Mouse (Mus musculus): ENCODE results near the gene 1700122O11Rik.
A peak's percentile ranks its signal among the peaks of the same experiment; 100 is the strongest.

The 1700122O11Rik gene

DNA sequence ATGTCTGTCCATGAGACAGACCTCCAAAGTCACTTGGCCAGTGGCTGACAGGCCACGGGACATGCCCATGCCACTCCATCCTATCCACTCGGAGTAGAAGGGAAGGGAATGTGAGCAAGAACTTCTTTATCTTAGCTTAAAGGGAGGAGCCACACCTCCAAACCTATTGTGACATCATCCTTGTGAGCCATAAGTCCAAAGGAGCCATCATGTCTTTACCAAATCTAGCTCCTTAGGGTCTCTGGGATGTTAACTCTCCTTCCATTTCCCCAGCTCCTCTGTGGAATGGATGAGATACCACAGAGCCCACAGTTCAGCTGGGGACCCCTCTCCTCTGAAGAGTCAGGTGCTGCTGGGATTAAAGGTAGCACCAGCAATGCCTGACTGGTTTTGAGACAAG lies at the start of gene 1700122O11Rik:
Gene 1700122O11Rik, minus strand, starts transcription at position 101 of the 400 bp plus-strand sequence.
- no peak for DNase-seq

DNA sequence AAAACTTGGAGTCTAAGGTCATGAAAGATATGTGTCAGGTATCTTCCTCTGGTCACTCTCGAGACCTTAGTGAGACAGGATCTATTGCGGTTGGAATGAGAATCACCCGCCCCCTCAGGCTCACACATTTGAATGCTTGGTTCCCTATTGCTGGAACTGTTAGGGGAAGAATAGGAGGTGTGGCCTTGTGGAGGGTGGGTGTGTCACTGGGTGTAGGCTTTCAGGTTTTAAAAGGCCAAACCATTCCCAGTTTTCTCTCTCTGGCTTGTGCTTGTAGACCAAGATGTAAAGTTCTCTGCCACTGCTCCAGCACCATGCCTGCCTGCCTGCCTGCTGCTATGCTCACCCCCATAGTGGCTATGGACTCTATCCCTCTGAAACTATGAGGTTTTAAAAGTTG lies 42.5 kb upstream of the 1700122O11Rik start:
- no peak for DNase-seq

DNA sequence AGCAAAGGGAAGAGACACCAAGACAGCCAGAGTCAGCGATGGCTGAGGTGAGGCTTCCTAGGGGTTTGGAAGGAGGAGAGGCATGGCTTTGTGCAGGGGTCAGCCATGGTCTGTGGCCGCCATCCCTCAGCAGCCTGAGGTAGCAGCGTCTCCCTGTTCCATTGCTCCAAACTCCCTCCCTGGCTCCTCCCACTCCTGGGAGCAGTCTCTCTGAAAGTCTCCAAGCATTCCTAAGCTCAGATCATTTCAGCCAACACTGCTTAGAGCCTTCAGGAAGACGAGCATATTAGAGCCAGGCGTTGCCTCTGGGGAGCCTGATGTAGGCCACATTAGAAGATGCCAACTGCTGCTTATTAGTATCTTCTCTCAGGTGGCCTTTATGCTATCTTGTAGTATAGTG lies 29.6 kb upstream of the 1700122O11Rik start:
- DNase-seq: no peak

DNA sequence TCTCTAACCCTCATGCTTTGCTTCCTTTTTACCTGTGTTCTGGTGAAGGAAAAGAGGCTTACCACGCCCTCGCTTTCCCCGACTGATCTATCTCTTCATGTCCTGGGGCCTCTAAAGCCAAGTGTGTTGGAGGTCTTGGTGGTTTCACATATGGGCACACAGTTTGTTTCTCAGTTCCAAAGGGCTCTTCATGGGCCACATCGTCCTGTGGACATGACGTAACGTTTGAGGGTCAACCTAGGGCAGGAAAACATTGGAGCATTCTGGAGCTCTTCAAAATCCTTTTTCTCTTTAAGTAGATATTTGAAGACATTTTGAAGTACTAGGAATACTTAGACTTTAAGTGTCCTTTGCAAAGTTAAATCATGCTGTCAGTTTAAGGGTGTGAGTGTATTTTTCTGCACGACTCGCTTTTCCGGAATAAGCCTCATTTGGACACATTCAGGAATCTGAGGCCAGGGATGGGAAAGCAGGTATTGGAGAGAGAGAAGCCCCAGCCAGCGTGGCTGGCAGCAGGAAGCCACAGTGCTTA lies 29.1 kb upstream of the 1700122O11Rik start:
- DNase-seq: no peak

DNA sequence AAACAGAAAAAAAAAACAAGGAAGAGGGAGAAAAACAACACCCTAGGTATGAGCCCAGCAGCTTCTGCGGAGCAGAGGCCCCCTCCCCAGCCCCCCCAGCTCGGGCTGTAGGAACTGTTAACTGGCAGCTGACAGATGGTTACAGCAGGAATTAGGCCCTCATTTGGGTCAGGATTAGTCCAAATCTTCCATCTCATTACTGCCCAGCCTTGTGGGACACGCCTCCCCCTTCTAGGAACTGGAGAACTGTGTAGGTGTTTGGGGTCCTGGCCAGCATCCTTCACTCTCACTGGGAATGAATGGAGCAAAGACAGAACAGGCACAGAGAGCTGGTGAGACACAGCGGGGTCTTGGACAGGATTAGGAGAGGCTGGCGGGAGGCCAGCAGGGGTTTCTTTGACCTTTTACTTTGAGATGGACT lies 27.0 kb upstream of the 1700122O11Rik start:
- no peak for DNase-seq

DNA sequence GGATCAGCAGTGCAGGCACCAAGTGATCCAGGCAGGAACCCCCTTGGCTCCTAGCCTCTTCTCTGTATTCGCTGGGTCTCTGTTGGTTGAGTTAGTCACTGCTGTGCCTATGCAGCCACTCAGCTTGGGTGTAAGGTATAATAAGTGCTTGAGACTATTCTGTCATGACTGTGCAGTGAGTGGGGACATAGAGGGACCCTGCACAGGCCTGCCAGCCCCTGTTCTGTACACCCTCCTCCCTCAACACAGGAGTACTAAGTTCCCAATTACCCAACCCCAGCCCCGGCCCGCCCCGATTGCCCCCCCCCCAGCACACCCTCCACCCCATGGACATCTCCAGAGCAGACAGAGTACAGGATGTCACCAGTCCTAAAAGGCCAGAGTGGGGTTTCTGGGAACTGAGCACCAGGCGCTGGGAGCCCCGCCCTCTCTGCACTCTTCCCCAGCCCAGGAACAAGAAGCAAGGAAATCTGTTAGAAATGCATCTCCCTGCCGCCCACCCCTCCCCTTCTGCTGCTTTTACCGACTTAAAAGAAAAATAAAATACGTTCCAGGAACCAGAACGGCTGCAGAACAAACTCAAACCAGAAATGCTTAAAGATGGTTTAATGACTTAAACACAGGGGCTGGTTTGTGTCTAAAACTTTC lies 26.2 kb upstream of the 1700122O11Rik start:
- no peak for DNase-seq

DNA sequence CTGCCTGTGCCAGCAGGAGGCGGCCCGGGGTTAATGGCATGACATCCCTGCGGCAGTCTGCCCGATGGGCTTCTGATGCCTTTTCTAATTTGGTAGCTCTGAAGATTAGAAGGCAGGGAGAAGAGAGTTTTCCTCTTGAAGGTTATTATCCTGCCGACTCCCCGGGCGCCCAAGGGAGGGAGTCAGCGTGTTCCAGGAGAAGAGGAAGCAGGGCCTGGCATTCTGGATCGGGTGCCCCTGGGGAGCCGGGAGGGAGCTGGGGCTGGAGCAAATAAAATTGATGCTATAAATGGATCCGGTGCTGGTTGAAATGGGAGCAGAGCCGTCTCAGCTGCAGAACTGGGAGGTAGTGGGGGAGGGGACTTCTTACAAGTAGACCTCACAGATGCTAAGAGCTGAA lies 19.3 kb upstream of the 1700122O11Rik start:
- no peak for DNase-seq

DNA sequence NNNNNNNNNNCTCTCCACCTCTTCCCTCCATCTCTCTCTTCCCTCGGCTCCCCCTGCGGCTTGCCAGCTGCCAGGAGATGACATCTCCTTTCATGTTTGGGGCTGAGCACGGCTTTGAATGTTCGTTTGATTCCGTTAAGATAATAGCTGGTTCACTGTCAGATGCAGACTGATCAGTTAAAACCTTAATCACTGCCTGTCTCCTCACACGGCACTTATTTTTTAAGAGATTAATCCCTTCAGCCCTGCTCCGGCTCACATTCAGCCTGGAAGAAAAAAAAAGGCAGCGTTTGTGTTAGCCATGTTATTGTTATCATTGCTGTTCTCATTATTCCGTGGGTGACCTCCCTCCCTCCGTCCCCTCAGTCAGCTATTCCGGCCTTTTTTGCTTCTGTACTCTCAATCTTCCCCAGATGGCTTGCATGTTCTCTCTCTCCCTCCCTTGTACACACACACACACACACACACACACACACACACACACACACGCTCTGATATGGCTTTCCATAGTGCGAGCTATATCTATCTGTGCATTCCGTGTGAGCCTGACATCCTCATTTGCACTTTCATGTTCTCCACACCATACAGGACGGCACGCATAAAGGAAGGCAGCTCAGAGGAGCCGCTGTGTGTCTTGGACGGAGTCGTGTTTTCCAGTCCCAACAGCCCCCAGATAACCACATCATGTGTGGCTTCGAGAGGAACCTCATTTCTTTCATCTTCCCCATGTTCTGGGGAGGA lies 17.2 kb upstream of the 1700122O11Rik start:
- no peak for DNase-seq

DNA sequence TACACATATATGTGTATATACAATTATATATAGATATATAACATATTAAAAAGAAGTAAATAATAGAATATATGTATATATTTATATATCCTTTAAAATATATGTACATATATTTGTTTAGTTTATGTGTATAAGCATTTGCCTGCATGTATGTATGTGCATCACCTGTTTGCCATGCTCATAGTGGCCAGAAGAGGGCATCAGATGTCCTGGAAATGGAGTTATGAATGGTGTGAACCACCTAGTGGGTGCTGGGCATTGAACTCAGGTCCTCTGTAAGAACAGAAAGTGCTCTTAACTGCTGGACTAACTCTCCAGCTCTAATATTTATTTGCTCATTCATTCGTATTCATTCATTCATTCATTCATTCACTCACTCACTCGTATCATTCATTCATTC lies 15.6 kb upstream of the 1700122O11Rik start:
- DNase-seq: no peak

DNA sequence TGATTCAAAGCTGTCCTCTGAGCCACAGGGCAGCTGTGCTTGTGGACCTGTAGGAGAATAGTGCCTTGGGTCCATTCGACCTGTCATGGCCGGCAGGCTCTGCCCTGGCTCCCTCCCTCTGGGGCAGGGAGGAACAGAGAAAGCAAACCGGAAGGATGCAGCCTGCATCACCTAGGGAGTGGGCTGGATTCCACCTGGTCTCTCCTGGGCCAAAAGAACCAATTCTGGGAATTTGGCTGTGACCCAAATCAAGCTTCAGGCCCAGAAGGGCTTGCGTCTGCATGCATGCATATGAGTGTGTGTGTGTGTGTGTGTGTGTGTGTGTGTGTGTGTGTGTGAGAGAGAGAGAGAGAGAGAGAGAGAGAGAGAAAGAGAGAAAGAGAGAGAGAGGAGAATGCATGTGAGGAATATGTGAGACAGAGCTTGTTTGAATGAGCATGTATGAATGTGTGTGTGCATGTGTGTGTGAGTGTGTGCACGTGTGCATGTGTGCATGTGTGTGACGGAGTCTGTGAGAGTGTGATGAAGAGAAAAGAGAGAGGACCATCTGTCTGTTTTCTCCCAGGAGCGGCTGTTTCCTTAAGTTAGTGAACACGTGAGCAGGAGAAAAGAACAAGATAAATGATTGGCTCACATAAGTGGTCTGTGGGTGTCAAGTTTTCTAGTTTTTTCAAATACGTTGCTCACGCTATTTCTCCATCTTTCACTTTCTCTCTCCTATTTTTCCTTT lies 14.4 kb upstream of the 1700122O11Rik start:
- no peak for DNase-seq

DNA sequence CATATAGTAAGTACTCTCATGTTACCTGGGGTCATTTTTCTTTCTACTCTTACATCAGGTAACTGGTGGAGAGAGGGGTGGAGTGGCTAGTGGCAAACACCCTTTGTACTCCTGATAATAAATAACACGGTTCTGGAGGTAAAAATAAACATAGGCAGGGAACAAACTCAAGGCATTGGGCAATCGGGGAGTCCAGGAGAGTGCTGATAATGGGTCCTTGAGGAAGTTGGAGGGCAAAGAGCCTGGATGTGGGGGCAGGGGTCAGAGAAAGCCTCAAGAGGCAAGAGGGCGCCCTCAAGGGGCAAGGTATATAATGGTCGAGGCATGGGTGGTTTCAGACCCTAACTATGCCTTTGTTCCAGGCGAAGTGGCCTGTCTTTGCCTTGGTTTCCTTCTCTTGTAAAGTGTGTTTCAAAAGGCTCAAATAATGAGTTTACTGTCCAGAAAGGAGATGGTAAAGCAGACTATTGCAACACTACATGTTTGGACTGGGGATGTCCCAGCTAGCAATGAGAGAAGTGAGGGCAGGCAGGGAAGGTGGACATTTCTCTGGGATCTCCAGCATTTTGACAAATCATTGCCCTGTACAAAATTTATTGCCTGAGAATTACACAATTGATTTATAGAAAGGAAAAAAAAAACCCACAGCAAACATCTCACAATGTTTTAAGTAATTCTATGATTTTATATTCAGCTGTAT lies 13.7 kb upstream of the 1700122O11Rik start:
- DNase-seq: no peak

DNA sequence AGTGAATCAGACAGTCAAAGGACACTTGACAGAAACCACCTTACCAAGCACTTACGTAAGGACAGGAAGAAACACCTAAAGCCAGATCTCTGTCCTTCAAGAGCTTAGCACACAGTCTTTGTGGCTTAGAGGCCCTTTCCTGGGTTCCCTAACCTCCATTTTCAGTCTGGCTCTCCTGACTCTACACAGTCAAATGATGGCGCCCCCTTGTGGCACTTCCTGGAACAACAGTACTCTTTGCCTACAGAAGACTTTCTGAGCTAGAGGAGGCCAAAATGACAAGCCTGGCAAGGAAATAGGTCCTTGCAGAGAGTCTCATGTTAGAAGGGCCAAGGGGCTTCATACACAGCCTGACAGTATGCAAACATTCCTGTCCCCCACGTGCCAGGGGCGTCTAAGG lies 7.5 kb upstream of the 1700122O11Rik start:
- DNase-seq: peak; percentile 31

DNA sequence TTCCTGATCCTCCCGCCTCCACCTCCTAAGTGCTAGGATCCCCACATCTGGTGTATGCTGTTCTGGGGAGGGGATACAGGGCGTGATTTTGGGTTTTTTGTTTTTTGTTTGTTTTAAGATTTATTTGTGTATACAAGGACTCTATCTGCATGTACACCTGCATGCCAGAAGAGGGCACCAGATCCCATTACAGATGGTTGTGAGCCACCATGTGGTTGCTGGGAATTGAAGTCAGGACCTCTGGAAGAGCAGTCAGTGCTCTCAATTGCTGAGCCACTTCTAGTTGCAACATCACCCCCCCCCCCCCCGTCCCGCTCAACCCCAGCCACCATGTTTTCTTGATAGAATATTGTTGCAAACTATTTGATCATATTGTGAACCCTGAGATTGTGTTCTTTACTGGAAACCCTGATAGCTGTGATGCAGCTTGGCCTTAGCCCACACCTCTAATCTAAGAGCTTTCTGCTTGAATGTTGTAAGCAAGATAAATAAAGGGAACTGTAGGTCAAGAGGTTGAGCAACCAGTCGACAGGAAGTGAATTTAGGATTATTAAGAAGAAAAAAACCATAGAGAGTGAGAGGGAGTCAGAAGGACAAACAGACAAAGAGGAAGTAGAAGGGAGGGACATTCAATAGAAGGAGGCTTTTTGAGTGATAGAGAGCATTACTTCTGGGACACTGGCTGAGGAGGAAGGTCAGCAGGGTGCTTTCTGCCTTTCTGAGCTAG lies 5.2 kb upstream of the 1700122O11Rik start:
- DNase-seq: no peak

DNA sequence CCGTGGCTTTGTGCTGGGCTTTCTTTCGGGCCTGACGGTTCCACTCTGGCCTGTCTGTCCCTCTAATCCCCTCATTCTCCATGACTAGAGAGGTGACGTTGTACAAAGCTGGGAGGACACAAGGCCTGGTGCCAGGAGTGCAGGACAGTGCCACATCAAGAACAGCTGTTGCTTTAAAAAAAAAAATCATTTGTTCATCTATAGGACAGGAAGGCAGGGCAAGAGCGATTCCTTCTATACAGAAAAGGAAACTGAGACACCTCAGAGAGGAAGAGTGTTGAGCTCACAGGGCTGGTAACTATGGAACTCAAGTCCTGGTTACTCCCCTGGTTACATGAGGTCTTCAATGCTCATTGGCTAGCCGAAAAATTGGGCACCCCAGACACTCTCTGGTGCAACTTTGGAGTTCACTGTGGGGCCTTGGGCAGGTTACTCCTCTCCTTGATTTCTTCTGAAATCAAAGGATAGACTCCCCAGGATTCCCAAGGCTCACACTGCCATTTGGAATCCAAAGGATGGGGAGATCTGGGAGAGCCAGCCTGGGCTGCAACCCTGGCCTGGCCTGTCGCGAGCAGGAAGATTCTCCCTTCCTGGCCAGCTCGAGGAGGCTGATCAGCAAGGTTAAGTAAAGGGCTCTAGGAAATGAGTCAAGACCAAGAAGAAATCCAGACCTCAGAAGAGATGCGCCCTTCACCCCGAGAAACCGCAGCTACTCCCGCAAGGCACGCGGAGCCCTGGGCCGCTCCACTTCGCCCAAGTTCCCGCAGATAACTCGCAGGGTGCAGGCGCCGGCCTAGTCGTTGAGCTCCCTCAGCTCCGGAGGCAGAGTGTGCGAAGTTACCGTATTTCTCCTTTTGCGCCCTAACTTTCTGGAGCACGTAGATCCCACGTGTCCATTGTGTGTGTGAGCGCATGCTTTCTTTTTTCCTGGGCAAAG lies 3.5 kb upstream of the 1700122O11Rik start:
- DNase-seq: no peak

DNA sequence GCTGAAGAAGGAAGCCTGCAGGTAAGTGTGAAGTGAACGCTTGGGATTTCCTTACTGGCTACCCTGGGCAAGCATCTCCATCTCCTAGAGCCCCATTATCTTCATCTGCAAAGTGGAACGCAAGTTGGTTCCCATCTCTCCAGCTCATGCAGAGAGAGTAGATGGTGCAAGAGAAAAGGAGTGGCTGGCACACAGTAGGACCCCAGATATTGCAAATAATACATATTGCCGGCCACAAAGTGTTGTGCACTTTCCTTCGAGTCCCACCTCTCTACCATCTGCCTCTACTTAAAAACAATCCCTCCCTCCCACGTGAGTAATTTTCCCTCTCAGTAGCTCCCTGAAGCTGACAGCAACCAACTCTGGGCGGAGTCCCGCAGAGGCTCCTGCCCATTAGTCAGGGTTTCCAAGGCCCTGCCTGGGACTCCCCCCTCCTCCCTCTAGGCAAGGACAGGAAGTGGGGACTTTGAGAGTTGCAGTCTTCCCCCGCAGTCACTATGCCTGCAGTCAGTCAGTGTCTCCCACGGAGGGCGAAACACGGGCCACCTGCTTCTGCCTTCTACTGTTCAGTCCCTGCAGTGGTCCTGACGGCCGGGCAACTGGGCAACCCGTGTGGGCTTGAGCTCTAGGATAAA lies 1.3 kb upstream of the 1700122O11Rik start:
- DNase-seq: no peak

DNA sequence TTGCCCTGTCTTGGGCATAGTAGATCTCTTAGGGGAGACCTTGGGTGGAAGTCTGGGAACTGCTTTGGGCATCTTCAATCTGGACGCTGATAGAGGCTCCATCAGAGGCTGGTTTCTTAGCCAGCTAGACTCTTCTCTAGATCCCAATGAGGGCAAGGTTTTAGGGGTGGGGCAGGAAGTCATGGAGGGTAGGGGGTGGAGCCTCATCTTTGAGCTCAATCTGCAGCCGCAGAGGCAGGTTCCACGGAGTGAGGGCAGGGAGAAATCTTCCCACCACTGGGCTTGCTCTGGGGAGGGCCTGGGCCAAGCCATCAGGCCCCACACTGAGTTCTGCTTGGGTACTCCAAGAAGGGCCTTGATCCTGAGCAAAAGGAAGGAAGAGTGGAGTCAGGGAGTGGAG lies 1.2 kb downstream of the 1700122O11Rik start:
- no peak for DNase-seq

DNA sequence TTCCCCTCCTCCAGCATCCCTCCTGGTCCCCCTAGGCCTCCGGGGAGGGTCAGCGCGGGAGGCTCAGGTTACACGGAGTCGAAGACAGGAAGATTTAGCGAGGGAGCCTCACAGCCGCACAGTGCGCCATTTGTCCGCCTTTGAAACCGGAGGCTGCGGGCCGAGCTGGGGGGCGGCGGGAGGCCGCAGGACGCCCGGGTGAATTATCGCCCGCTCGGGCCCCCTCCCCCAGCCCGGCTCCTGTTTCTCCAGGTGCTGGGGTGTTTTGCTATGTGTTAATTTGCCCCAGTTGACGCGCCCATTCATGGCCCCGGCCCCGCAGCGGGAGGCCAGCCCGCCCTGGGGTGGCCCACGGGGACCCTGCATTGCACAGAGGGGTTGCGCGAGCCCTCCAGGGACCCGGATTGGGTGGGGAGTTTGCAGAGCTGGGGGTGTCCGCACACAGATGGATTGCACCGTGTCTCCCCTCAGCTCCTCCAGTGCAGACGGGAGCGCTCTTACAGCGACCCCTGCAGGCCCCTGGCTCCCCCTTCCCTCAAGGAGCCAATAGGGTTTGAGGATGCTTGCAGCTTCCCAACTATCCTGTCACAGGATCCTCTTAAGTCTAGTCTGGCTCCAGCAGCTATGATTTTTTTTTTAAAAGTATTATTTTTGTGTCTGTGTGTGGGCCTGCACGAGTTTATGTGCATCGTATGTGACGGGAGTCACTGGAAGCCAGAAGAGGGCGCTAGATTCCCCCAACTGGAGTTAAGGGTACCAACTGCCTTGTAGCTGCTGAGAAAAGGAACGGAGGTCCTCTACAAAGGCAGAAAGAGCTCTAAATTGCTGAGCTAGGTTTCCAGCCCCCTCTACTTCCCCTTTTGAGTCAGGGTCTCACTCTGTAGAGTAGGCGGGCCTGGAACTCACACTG lies 6.3 kb downstream of the 1700122O11Rik start:
- no peak for DNase-seq

DNA sequence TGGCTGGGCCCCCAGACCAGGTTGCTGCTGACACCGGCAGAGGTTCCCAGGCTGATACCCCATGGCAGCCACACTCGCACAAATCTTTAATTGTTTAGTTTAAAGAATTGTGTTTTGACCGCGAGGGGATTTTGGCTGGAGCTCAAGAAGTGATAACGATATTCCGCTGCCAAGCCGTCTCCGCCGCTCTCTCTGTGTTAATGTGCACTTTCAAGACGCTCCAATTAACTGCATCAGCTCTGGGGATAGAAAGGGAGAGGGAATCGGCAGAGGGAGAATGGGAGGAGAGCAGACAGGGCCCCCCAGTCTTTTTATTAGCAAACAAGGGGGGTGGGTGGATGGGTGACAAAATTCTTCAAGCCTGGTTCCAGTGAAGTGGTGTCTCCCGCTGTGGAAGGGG lies 8.9 kb downstream of the 1700122O11Rik start:
- DNase-seq: no peak

DNA sequence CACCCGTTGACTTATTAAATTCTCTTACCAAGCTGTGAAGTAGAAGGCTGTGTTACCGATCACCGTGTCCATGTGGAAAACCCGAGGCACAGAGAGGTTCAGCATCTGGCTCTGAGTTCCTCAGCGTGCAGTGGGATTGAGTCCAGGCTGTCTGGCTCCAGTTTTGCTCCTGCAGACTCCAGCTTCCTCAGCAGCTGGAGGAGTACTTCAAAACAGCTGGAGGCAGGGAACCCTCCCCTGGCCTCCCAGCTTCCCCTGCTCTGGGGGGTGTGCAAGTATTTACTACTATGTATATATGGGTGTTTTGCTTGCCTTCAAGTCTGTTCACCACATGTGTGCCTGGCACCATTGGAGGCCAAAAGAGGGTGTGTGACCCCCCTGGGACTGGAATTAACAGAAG lies 9.8 kb downstream of the 1700122O11Rik start:
- DNase-seq: no peak

DNA sequence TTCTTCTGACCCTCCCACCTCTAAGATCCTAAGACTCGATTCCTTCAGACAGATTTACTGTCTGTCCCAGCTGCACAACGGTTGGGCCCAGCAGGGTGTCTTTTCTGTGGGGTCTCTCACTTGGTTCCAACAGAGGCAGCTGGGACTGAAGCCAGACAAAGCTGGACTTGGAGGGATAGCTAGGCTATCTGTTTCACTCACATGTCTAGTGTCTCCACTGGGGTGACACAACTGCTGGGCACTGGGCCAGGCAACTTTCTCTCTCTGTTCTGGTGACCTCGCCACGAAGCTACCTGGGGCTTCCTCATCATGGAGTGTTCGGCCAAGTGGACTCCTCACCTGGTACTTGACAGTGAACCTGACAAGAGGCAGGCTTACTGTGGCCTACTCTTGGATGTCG lies 10.4 kb downstream of the 1700122O11Rik start:
- no peak for DNase-seq
